Mouse (Mus musculus) lung, postnatal 0 days (tissue): ENCODE measurements around the gene Xylt1. TPM values are rescaled to one million over a fixed set of nuclear protein-coding genes. Genes with fewer than 3 reads are reported as not detected.

ENCODE experiments used
- ATAC-seq: fragments of 200-750 bp; cut with Nextera tagmentation; 2 replicates; pipeline ENCODE4 v1.8.0; 2017; ENCODE audit warnings: moderate library complexity
- DNase-seq: peaks from one replicate; pipeline ENCODE4 v3.0.0-alpha.2; 2016; ENCODE audit warnings: low spot score
- H3K27ac ChIP-seq: fragments of 300-500 bp; sonication (generic); 2 replicates; pipeline ENCODE4 v1.5.1; 2014; ENCODE audit warnings: antibody characterized with exemption, mild to moderate bottlenecking, low read length, mixed read lengths
- H3K27me3 ChIP-seq: fragments of 300-500 bp; sonication (generic); replicated peaks from 2 replicates; pipeline ENCODE4 v1.6.1; 2014; ENCODE audit warnings: low read length, mixed read lengths; ENCODE audit not compliant: insufficient read depth
- H3K36me3 ChIP-seq: fragments of 300-500 bp; sonication (generic); 2 replicates; pipeline ENCODE4 v1.6.1; 2014; ENCODE audit warnings: low read length, mixed read lengths; ENCODE audit not compliant: insufficient read depth
- H3K4me1 ChIP-seq: fragments of 300-500 bp; sonication (generic); 2 replicates; pipeline ENCODE4 v1.6.1; 2014; ENCODE audit warnings: antibody characterized with exemption, low read depth, low read length, mixed read lengths; ENCODE audit not compliant: insufficient read depth
- H3K4me2 ChIP-seq: fragments of 300-500 bp; sonication (generic); replicated peaks from 2 replicates; pipeline ENCODE4 v1.6.1; 2014; ENCODE audit warnings: low read depth, mild to moderate bottlenecking, low read length, moderate library complexity, mixed read lengths
- H3K4me3 ChIP-seq: fragments of 300-500 bp; sonication (generic); 2 replicates; pipeline ENCODE4 v1.5.1; 2014; ENCODE audit warnings: low read depth, low read length
- H3K9ac ChIP-seq: fragments of 300-500 bp; sonication (generic); replicated peaks from 2 replicates; pipeline ENCODE4 v1.6.1; 2014; ENCODE audit warnings: low read depth, mild to moderate bottlenecking
- H3K9me3 ChIP-seq: fragments of 300-500 bp; sonication (generic); 2 replicates; pipeline ENCODE4 v1.6.1; 2016; ENCODE audit warnings: low read length, mixed read lengths
- CTCF ChIP-seq: IDR thresholded peaks from 2 replicates; pipeline ENCODE4 v1.5.1; 2016; ENCODE audit warnings: antibody characterized with exemption, mild to moderate bottlenecking
- EP300 ChIP-seq: IDR thresholded peaks from 2 replicates; pipeline ENCODE4 v1.6.1; 2016; ENCODE audit warnings: antibody characterized with exemption, mild to moderate bottlenecking, control low read depth
- WGBS: fragments of 180-500 bp; shearing (Covaris S2); extraction: QIAGEN DNeasy Blood & Tissue Kit; methylation state at CpG from one replicate; pipeline ENCODE4 v1.1.7; 2014; 5-methylcytosine and 5-hydroxymethylcytosine counted together
- polyA plus RNA-seq: library from polyadenylated mRNA; unstranded; fragments of >200 nt; fragmentation: Nextera tagmentation; extraction: Ambion mirVana; gene quantifications from 2 replicates; pipeline ENCODE4 v1.2.1, GENCODE M21; 2015

The Xylt1 gene
- polyA plus RNA-seq, 1 experiment from 2014 or later = 0.45 TPM

DNA sequence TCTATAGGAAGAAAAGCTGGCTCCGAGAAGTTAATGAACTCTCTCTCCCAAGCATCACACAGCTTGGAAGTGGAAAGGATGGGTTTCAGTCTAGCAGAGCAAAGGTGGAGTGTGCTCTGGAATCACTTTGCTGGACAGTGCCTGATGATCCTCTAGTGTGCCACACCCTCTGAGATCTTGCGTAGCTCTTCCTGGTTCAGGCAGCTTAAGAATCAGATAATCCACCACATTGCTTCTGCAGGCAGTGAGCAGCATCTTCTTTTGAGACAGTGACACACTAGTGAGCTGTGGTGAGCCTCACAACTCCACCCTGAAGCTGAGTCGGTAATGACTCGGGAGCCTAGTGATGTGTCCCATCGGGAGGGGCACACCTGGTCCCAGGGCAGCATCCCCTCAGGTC, 159.2 kb downstream of the Xylt1 start:
- no peak for DNase-seq
- no peaks in the 10 kb centered on the region for H3K36me3 ChIP-seq
- no peaks in the 10 kb centered on the region for H3K9me3 ChIP-seq
- H3K9ac ChIP-seq = no peak overlapping the region
- ATAC-seq = no peak
- no peak overlapping the region for H3K4me2 ChIP-seq
- no peak for TF ChIP-seq EP300
- TF ChIP-seq CTCF = no peak
- 69% methylated on average over 5 of the region's 5 CpGs for WGBS
- no peaks in the 10 kb centered on the region for H3K27me3 ChIP-seq
- no peaks in the 10 kb centered on the region for H3K4me1 ChIP-seq
- no peak overlapping the region for H3K4me3 ChIP-seq
- H3K27ac ChIP-seq = no peak overlapping the region

- WGBS = 21% methylated on average over 5 of the region's 5 CpGs
- no peak for ATAC-seq
- no peak overlapping the region for H3K27ac ChIP-seq
- no peaks in the 10 kb centered on the region for H3K9me3 ChIP-seq
- H3K27me3 ChIP-seq = no peaks in the 10 kb centered on the region
- DNase-seq = no peak
- TF ChIP-seq EP300 (no peak), CTCF (no peak)
- no peak overlapping the region for H3K4me2 ChIP-seq
- no peaks in the 10 kb centered on the region for H3K4me1 ChIP-seq
- no peaks in the 10 kb centered on the region for H3K36me3 ChIP-seq
- H3K9ac ChIP-seq = no peak overlapping the region
- no peak overlapping the region for H3K4me3 ChIP-seq
Observed at GRCm38 (mm10) chr7:117540413-117540812, 159.6 kb downstream of the Xylt1 start.

- Histone ChIP-seq H3K36me3 (no peaks in the 10 kb centered on the region), H3K4me2 (no peak overlapping the region), H3K27me3 (no peaks in the 10 kb centered on the region), H3K9me3 (no peaks in the 10 kb centered on the region), H3K4me1 (no peaks in the 10 kb centered on the region), H3K4me3 (no peak overlapping the region), H3K27ac (no peak overlapping the region), H3K9ac (no peak overlapping the region)
- ATAC-seq (no peak), DNase-seq (no peak)
- 47% methylated on average over 1 of the region's 1 CpGs for WGBS
- TF ChIP-seq CTCF = no peak
- TF ChIP-seq EP300 = no peak
Observed at GRCm38 (mm10) chr7:117541056-117541455, 160.3 kb downstream of the Xylt1 start.

DNA sequence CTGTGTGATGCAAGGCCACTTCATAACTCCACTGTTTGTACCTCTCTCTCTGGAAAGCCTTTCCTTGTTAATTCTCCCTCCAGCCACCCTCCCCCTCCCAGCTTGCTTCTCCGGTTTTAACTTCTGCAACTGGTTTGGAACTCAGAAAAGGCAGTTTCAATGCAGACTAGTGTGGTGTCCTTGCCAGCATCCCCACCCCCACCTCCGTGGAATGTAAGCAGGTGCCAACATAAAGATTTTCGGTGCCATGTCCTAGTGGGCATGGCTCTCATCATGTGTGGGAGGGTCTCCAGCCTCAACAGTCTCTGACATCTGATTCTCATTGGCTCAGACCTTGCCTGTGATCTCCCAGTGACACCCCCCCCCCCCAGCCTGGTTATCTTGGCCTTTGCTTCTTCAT, 160.9 kb downstream of the Xylt1 start:
- no peak for ATAC-seq
- WGBS = 46% methylated on average over 3 of the region's 3 CpGs
- no peak for DNase-seq

GRCm38 (mm10) chr7:117543041-117543440, 162.3 kb downstream of the Xylt1 start:
- no peaks in the 10 kb centered on the region for H3K4me1 ChIP-seq
- H3K9me3 ChIP-seq = no peaks in the 10 kb centered on the region
- no peak for ATAC-seq
- TF ChIP-seq CTCF (no peak), EP300 (no peak)
- no peak overlapping the region for H3K4me2 ChIP-seq
- H3K36me3 ChIP-seq = no peaks in the 10 kb centered on the region
- no peak overlapping the region for H3K27ac ChIP-seq
- WGBS = 55% methylated on average over 8 of the region's 8 CpGs
- no peak for DNase-seq
- H3K4me3 ChIP-seq = no peak overlapping the region
- H3K27me3 ChIP-seq = no peaks in the 10 kb centered on the region
- no peak overlapping the region for H3K9ac ChIP-seq

More for the DNA sequence above, 160.9 kb downstream of the Xylt1 start:
- H3K4me1 ChIP-seq = no peaks in the 10 kb centered on the region
- no peaks in the 10 kb centered on the region for H3K9me3 ChIP-seq
- no peak overlapping the region for H3K4me2 ChIP-seq
- H3K9ac ChIP-seq = no peak overlapping the region
- no peak overlapping the region for H3K4me3 ChIP-seq
- no peak overlapping the region for H3K27ac ChIP-seq
- no peaks in the 10 kb centered on the region for H3K27me3 ChIP-seq
- no peak for TF ChIP-seq CTCF
- TF ChIP-seq EP300 = no peak
- no peaks in the 10 kb centered on the region for H3K36me3 ChIP-seq

DNA sequence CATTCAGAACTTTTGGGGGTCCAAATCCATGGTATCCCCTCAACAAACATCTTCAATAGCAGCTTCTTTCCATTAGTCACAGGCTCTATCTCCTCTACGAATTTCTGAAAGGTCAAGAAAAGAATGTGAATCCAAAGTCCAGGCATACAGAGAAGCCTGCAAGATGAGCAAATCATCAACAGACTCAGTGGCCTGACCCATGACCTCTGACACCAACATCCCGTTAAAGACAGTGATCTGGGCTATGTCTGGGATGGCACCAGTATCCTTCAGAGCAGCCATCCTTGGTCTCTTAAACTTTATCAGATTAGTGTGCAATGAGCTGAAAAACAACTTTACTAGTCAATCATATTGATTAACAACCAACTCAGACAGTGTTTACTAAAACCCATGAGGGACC, 163.3 kb downstream of the Xylt1 start:
- no peak overlapping the region for H3K4me3 ChIP-seq
- WGBS = 55% methylated on average over 2 of the region's 2 CpGs
- H3K27ac ChIP-seq = no peak overlapping the region

DNA sequence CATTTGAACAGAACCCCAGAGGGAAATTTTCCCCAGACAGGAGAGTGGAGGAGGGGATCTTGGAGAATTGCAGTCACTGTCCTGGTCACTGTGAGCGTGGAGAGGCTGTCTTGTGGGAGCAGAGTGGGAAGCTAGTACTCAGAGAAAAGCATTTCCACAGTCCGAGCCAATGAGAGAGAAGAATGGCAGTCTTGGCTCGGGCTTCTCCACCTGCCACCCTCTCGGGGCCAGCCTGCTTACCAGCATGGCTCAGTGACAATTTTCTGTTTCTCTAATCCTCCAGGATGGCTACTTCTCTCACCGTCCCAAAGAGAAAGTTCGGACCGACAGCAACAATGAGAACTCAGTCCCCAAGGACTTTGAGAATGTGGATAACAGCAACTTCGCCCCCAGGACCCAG, 167.5 kb downstream of the Xylt1 start:
- no peak for ATAC-seq
- Histone ChIP-seq H3K4me3 (no peak overlapping the region), H3K9me3 (no peaks in the 10 kb centered on the region), H3K9ac (no peak overlapping the region), H3K27ac (no peak overlapping the region), H3K27me3 (no peaks in the 10 kb centered on the region), H3K4me1 (no peaks in the 10 kb centered on the region), H3K36me3 (no peaks in the 10 kb centered on the region), H3K4me2 (no peak overlapping the region)
- TF ChIP-seq CTCF = no peak
- no peak for TF ChIP-seq EP300
- 79% methylated on average over 8 of the region's 8 CpGs for WGBS
- no peak for DNase-seq

More for the DNA sequence above, 163.3 kb downstream of the Xylt1 start:
- Histone ChIP-seq H3K9ac (no peak overlapping the region), H3K36me3 (no peaks in the 10 kb centered on the region), H3K9me3 (no peaks in the 10 kb centered on the region), H3K4me1 (no peaks in the 10 kb centered on the region), H3K27me3 (no peaks in the 10 kb centered on the region), H3K4me2 (no peak overlapping the region)
- ATAC-seq (no peak), DNase-seq (no peak)
- TF ChIP-seq EP300 (no peak), CTCF (no peak)
